Mouse (Mus musculus) bone marrow macrophage, adult 2 months (primary cell): ENCODE results near the gene Nom1.

Experiments
- CTCF ChIP-seq: IDR thresholded peaks from 2 replicates; pipeline ENCODE4 v1.5.1; 2012; ENCODE audit warnings: low read depth, mild to moderate bottlenecking, low read length, moderate library complexity
- POLR2A ChIP-seq: IDR thresholded peaks from 2 replicates; pipeline ENCODE4 v1.6.1; 2012; ENCODE audit warnings: mild to moderate bottlenecking, low read depth, low read length, borderline replicate concordance

DNA sequence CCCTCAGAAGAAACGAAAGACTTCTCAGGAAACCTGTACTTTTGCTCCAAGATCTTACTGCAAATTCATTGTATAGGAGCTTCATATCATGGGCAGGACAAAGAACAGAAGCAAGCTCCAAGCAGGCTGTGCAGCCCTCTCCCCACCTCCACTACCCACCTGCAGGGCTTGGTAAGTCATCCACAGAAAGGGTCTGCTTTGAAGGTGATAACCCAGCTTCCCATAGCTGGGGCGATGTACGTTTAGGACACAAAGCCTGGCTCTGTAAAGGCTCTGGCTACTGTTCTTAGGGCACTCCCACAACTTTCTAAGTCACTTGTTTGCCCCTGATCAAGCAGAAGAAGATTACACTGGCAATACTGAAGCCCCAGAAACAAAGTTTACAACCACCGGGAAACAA, 49.3 kb downstream of the Nom1 start:
- no peak for TF ChIP-seq CTCF
- TF ChIP-seq POLR2A = no peak
